Mouse (Mus musculus) CH12.LX (cell line): ENCODE measurements at regions not wholly inside any gene's neighbourhood (a gene's known extent, or its start where the extent isn't known, plus 50 kb on each side); places are given as distances from the start of the nearest gene placed in this dataset.

Experiments
- MXI1 ChIP-seq: IDR thresholded peaks from 2 replicates; pipeline ENCODE4 v1.6.1; 2011; ENCODE audit warnings: mild to moderate bottlenecking, low read depth, low read length, improper control_type of control experiment
- RCOR1 ChIP-seq: conservative IDR thresholded peaks from 2 replicates; pipeline ENCODE4 v1.6.1; 2012; ENCODE audit warnings: low read depth, mild to moderate bottlenecking, inconsistent platforms, low read length, improper control_type of control experiment

- TF ChIP-seq RCOR1 (no peak), MXI1 (no peak)
These were observed 75.4 kb upstream of the Dock11 start for GRCm38 (mm10) chrX:35813206-35813605.
